Mouse (Mus musculus): ENCODE data around the gene Myo5c.

The Myo5c gene

GRCm38 (mm10) chr9:75231841-75232746, at the start of gene Myo5c:
Gene Myo5c, plus strand, starts transcription at chr9:75232020.
- DNase-seq (ENCODE audit: low spot score in 2 of 2), result no peak

GRCm38 (mm10) chr9:75187646-75188260, 44.1 kb upstream of the Myo5c start:
- DNase-seq (ENCODE audit: low spot score in 2 of 2), result no peak

DNA sequence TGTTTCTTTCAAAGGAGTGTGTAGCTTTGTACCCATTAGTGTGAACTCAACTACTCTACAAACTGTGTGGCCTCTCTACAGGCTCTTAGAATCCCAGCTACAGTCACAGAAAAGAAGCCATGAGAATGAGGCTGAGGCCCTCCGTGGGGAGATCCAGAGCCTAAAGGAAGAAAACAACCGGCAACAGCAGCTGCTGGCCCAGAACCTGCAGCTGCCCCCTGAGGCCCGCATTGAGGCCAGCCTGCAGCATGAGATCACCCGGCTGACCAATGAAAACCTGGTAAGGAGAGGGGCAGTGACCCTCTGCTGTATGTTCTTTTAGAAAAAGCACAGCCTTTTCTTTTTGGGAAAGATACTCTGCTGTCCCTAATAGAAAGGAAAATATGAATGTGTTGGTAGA, 38.0 kb upstream of the Myo5c start:
- no peak for DNase-seq (ENCODE audit: low spot score in 2 of 2)

DNA sequence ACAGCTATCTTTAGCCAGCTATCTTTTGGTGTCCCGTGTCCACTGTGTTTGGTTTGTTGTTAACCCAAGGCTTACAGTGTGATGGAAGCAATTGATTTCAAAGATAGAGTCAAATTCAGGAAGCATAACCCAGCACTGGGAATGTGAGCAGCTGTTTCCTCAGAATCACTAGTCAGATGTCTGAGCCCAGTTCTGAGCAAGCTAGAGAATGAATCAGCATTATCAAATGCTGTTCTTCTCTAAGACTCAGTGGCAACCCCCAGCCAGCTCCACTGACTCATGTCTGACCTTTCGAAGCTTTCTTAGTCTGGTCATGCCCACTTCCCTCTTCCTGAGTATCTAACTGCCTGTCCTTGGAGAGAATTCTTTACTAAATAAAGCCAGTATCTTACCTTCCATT, 35.5 kb upstream of the Myo5c start:
- DNase-seq (ENCODE audit: low spot score in 2 of 2), result no peak

DNA sequence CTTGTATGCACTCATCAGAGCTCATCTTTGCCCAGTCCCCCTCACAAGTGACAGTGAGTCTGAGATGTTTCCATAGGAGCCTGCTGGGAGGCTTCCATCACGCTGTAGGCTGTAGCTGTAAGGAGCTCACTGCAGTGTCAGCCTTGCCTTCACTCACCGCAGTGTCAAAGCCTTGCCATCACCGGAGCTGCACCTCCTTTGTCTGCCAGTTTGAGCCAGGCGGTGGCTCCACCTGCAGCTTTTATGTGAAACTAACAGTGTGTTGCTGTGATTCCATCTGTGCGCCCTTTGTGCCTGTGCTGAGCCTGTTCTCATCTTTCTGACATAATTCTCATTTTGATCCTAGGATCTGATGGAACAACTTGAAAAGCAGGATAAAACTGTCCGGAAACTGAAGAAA, 34.5 kb upstream of the Myo5c start:
- DNase-seq (ENCODE audit: low spot score in 2 of 2), result no peak

- DNase-seq (ENCODE audit: low spot score in 2 of 2), result no peak
Observed at GRCm38 (mm10) chr9:75201506-75201905, 30.3 kb upstream of the Myo5c start.

DNA sequence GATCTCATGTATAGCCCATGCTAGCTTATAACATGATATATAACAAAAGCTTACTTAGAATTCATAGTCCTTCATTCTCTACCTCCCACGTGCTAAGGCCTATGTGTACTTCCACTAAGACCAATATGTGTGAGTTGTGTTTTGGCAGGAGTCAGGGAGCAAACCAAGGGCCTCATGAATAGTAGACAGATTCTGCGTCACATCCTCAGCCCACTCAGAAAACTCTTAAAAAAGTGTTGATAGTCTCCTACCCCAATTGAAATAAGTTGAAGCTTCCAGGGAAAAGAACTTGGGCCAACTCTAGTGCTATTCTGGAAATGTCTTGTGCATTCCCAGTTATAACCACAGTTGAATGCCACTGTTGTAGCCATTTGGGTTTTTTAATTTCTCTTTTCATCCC, 29.8 kb upstream of the Myo5c start:
- DNase-seq (ENCODE audit: low spot score in 2 of 2), result no peak

- DNase-seq (ENCODE audit: low spot score in 2 of 2), result no peak
Observed at GRCm38 (mm10) chr9:75209246-75209645, 22.6 kb upstream of the Myo5c start.

- DNase-seq (ENCODE audit: low spot score in 2 of 2), result no peak
Observed at GRCm38 (mm10) chr9:75210269-75210668, 21.6 kb upstream of the Myo5c start.

DNA sequence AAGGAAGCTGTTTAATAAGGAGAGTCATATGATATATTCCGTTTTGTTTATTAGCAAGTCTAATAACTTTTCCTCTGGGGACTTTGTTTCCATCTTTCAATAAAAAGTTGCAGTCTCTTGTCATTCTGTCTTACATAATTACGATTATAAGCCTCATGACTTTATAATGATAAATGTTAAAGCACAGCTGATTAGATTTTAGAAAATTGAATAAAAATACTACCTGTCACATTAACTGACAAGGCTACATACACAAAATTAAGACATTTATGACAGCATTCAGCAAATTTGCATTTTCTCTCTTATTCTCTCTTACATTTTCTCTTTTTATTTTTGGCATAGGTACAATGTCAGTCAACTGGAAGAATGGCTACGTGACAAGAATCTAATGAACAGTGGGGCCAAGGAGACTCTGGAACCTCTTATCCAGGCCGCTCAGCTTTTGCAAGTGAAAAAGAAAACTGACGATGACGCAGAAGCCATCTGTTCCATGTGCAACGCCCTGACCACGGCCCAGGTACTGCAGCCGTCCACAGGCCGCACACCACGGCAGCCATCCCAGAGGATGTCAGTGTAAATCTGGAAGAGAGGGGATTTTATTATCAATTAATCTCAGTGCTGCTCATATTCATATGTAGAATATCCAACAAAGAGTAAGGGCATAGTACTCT, 16.9 kb upstream of the Myo5c start:
- DNase-seq (ENCODE audit: low spot score in 2 of 2), result no peak

DNA sequence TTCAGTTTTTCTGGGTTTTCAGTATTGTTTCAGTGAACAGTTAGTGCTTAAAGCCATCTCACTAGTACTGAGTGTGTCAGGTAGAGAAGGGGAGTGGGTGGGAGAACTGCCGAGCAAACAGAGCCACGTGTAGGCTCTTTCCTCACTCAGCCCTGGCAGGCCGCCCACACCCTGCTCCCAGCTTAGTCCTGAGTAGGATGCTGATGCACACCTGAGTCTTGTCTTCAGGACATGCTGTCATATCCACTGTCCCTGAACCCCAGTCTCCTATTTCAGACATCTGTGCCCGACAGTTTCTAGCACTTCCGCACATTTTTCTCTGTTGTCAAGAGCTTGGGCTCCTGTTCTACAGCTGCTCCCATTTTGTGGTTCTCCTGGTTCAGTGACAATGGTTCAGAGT, 11.9 kb upstream of the Myo5c start:
- no peak for DNase-seq (ENCODE audit: low spot score in 2 of 2)

GRCm38 (mm10) chr9:75221420-75222287, 10.2 kb upstream of the Myo5c start:
- peak; percentile 21 to 44 for DNase-seq (ENCODE audit: low spot score in 2 of 2)

DNA sequence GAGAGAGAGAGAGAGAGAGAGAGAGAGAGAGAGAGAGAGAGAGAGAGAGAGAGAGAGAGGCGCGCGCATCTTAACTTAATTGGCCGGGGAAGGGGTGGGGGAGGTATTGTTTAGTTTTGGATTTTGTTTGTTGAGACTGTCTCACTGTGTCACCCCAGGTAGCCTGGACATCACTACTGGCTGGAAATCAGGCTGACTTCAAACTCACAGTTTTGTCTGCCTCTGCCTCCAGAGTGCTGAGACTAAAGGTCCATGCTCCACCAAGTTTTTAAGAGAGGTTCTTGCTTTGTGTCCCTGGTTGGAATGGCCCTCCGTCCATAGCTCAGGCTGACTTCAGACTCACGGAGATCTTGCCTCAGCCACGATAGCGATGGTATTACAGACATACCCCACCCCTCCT, 1.0 kb downstream of the Myo5c start:
- no peak for DNase-seq (ENCODE audit: low spot score in 2 of 2)

- DNase-seq (ENCODE audit: low spot score in 2 of 2), result no peak
Observed at GRCm38 (mm10) chr9:75234271-75234741, 2.5 kb downstream of the Myo5c start.

- no peak for DNase-seq (ENCODE audit: low spot score in 2 of 2)
Observed at GRCm38 (mm10) chr9:75234983-75235627, 3.3 kb downstream of the Myo5c start.

GRCm38 (mm10) chr9:75235696-75236095, 3.9 kb downstream of the Myo5c start:
- no peak for DNase-seq (ENCODE audit: low spot score in 2 of 2)

- DNase-seq (ENCODE audit: low spot score in 2 of 2), result no peak
Observed at GRCm38 (mm10) chr9:75236416-75237308, 4.8 kb downstream of the Myo5c start.

DNA sequence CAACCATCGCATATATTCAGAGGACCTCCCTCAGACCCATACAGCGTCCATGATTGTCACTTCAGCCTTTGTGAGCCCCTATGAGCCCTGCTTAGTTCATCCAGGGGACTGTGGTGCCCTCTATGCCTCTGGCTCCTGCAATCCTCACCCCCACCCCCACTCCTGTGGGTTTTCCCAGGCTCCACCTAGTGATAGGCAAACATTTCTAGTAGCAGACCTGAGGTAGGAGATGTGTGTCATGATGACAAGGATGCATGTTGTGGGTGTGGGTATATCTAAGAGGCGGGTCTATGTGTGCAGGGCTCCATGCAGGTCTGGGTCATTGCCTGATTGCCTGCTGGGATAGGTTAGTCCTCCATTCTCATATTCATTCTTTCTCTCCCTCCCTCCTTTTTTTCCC, 6.4 kb downstream of the Myo5c start:
- DNase-seq (ENCODE audit: low spot score in 2 of 2), result no peak

GRCm38 (mm10) chr9:75243052-75243451, 11.2 kb downstream of the Myo5c start:
- DNase-seq (ENCODE audit: low spot score in 2 of 2), result no peak
